Mouse (Mus musculus): Measurements from ENCODE around the gene Dgkh.
"Not testable (repeated sequence)": the region's sequence is repeated elsewhere in the genome, so short reads cannot be mapped to it uniquely, and the experiment has no call there.

The Dgkh gene

GRCm38 (mm10) chr14:78732617-78733312, at the start of gene Dgkh:
TSS of gene Dgkh (minus strand) at chr14:78732776.
- peak; percentile 94 to 96 for DNase-seq

DNA sequence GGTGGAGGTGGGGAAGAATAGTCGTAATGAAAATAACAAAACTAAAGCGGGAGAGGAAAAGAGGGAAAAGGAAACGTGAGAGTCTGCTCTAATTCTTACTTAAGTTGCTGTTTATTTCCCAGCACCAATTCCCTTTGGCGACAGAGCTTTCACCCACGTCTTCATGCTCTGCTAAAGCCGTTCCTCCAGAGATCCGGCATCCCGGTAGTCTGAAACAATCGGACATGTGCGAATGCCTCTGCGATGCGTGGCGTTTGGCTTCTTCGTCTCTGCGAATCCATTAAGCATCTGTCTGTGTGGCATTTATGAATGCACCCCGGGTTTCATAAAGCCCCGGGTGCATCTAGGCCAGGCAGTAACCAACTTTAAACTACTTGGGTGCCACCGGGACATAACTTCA, 44.6 kb upstream of the Dgkh start:
- DNase-seq: peak; percentile 13 to 28

GRCm38 (mm10) chr14:78776659-78777058, 44.1 kb upstream of the Dgkh start:
- DNase-seq: no peak

- peak in 1 of 2 experiments; percentile 20 for DNase-seq
These were observed 43.1 kb upstream of the Dgkh start for GRCm38 (mm10) chr14:78775699-78776098.

DNA sequence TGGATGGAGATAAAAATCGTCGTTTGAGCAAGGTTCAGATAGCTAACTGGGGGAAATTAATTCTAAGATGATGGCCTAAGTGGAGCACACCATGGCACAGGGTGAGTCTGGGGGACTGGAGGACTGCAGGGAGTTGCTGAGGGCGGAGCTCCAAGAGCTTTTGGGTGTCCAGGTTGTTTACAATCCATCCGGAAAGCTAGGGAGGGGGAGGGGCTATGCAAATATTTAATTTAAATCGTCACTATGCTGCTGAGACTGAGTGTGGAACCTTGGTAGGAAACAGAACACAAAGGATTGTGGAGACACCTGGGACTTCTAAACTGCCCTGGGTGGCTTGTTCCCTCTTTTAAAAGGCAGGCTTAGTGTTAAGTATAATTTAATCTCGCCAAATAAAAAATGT, 42.6 kb upstream of the Dgkh start:
- DNase-seq: peak in 1 of 2 experiments; percentile 25

DNA sequence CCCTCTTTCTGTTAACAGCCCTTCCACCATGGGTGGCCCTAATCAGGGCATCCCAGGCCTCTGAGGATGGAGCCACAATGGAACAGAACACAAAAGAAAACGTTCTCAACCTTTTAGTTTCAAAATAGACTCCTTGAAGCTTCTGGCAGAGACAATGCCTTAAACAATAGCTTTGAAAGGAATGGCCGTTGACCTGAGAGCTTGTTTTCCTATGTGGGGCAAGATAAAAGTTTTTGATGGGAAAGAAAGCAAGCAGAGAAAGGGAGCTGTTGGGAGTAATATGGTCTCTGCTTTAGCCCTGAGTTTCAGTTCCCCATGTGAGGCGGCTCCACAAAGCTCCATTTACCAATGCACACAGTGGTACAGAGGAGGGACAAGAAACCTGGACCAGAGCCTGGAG, 37.9 kb upstream of the Dgkh start:
- DNase-seq: no peak

GRCm38 (mm10) chr14:78761064-78761463, 28.5 kb upstream of the Dgkh start:
- DNase-seq: no peak

- no peak for DNase-seq
These were observed 26.9 kb upstream of the Dgkh start for GRCm38 (mm10) chr14:78759491-78759890.

DNA sequence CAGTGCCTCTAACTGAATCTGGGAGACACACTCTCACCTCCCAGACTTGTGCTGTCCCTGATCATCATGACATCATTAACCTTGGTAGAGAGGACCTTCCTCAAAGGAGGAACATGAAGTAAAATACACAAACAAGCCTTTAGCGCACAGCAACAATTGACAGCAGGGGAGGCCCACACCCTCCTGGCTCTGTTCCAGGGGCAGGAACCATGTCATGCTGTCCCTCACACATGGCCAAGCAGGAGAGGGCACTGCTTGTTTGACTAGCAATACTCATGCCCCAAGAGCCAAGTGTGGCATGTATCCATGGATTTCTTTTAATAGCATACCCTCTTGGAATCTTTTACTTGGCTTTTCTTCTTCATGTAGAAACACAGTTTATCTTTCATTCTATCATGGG, 22.7 kb upstream of the Dgkh start:
- peak; percentile 20 to 44 for DNase-seq

DNA sequence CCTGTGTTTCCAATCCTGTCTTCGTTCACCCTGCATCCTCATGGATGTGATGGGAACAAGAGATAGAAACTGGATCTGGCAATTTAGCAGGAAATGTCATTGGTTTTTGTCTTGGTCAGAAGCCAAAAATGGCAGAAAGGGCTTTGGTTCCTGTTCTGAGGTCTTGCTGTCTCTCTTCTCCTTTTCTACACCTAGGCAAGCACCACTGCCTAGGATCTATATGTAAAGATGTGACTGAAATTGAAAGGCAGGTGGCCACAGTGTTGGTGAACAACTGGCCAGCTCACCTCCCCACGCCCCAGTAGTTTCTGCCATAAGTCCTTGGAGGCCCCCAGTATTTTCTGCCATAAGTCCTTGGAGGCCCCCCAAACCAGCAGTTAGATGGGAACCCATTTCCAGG, 16.1 kb upstream of the Dgkh start:
- DNase-seq: no peak

GRCm38 (mm10) chr14:78747969-78748651, 15.5 kb upstream of the Dgkh start:
- DNase-seq: peak in 1 of 2 experiments; percentile 6

DNA sequence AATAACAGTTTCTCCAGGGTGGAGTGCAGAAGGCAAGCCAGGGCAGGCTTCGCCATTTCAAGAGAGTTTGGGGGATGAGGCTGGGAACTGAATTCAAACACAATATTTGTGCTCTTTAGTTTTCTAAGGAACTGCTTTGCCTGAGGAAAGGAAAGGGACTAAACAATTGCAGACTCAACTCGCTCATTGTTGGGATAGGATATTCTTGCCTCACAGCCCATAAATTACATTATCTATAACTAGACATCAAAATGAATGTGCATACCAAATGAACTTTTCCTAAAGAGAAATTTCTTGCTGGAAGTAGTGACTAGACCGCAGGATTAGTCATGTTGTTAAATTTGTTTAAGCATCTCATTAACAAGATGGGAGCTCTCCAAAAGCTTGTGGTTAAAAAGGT, 14.9 kb upstream of the Dgkh start:
- no peak for DNase-seq

DNA sequence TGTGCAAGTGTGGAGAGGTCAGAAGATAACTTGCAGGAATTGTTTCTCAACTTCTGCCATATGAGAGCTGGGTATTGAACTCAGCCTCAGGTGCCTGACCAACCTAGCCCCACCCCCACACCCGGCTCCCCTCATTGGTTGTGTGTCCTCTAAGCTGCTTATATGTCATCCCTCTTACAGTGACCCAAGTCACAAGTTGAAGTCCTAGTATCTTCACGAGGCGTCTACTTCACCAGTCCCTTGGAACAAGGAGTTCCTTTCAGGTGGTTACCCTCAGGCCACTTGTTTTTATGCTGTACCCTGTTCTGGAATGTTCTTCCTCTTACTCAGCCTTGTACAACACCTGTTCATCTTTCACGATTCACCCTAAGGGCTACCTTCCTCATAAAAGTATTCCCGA, 2.0 kb upstream of the Dgkh start:
- DNase-seq: no peak

DNA sequence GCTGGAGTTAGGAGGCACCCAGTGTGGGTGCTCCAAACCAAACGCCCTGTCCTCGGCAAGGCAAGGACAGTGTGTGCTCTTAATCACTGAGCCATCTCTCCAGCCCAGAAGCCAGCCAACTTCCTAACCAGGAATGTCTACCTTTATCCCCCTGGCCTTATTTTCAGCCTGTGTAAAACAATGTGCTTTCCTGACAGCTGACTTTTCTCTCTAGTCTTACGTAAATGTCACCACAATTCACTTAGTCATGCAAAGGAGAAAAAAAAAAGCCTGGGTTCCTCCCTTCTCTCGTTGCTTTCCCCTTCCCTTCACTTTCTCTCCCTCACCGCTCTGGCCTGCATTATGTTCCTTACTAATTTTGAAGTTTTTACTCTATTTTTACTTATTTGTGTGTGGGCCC, 1.6 kb upstream of the Dgkh start:
- DNase-seq: not testable (repeated sequence)

GRCm38 (mm10) chr14:78733366-78734076, 945 bp upstream of the Dgkh start:
- peak; percentile 24 to 53 for DNase-seq

- peak; percentile 72 to 80 for DNase-seq
These were observed 542 bp downstream of the Dgkh start for GRCm38 (mm10) chr14:78731852-78732616.

DNA sequence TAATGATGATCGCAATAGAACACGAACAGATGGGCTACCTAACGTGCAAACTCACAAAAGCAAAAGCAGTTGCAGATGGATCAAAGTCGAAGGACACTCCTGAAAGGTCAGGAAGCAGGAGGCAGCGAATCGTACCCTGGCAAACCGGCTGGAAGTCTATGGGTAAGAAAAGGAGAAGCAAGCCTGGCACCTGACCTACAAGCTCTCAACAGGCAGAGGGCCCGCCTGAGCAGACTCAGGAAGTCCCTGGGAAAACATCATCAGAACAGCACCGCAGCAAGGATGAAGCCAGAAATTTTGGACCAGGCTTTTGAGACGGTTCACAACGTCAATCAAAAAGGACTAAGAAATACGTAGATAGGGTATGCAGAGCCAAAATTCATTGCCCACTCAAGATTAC, 1.3 kb downstream of the Dgkh start:
- DNase-seq: peak; percentile 50 to 71

DNA sequence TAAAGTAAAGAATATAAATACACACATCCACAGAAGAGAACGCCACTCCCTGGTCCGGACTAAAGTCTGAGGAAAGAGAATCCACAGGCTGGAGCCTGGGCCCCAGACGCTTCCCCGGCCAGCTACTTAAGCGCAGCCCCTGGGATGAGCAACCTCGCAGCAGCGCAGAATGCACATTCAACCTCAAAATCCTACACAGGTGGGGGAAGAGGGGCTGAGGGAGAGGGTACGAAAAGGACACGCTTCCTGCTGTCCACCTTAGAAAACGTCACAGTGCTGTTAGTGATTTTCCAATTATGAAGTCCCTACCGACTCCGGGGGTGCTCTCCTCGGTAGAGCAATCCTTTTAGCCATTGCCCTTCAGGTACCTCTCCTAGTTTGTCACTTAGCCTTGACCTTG, 6.6 kb downstream of the Dgkh start:
- no peak for DNase-seq

- peak; percentile 19 to 54 for DNase-seq
These were observed 7.1 kb downstream of the Dgkh start for GRCm38 (mm10) chr14:78725307-78725956.

DNA sequence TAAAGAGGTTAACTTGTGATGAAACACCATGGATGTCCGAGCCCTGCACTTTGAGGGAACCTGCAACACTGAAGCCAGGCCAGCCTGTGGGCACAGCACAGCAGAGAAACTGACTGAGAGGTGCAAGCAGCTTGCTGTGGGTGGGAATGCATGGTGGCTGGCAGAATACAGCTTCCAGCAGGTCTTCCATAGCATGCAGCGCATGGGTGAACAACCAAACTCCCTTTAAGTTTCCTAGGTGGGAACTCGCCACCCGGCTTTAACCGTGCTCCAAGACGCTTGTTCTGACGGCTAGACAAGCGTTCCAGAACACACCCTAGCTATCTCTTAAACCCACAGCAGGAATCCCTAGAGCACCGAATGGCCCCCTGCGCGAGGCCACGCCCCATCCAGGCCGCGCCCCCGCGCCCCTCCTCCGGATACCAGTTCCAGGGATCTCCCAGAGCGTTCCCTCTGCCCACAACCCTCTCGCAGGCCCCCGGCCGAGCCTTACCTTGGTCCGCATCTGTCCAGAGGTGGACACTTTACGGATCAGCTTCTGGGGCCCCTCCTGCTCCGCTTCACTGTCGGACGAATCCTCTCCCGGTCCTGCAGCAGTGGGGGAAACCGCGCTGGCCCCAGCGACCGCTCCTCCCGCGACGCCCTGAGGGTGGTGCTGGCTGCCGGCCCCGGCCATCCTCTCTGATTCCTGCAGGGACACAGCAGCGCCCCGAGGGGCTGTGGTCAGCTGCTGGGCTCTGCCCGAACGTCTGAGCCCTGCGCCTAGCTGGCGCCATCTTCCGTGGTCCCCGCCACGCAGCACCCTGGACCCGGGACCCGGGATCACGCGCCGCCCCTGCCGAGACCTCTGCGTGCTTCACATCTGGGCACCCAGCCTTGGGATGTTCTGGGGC, 7.9 kb downstream of the Dgkh start:
- peak; percentile 78 to 86 for DNase-seq

- not testable (repeated sequence) for DNase-seq
These were observed 8.9 kb downstream of the Dgkh start for GRCm38 (mm10) chr14:78723655-78724054.
